Mouse (Mus musculus) B cell, adult 67 days (primary cell): Measurements from ENCODE around the gene S100a10. TPM values are rescaled to one million over a fixed set of nuclear protein-coding genes. Genes with fewer than 3 reads are reported as not detected.

Source experiments
- total RNA-seq, 2 experiments: library from RNA; stranded (reverse); gene quantifications; 4 replicates each; pipeline ENCODE4 v1.2.4; 2023

The S100a10 gene
- 100 to 1,000 TPM; 194 to 222 TPM for total RNA-seq

GRCm38 (mm10) chr3:93554981-93555877 lies at the start of gene S100a10:
Gene S100a10, plus strand, starts transcription at chr3:93555080.

GRCm38 (mm10) chr3:93520330-93521193 lies 34.3 kb upstream of the S100a10 start, which contains the start of gene S100a11:
Gene S100a11, plus strand, starts transcription at chr3:93520488.

Other genes with a start within 250 kb of the S100a10 start
- gene Hrnr, start 235.3 kb upstream of the S100a10 start, total RNA-seq = not detected
- gene Rptn, start 161.4 kb upstream of the S100a10 start, total RNA-seq = not detected
- gene Tchh, start 112.8 kb upstream of the S100a10 start, total RNA-seq = not detected
- gene Tchhl1, start 86.3 kb upstream of the S100a10 start, total RNA-seq = not detected
- 100 to 1,000 TPM; 232 to 245 TPM for gene S100a11, start 34.6 kb upstream of the S100a10 start, total RNA-seq
- not detected for gene Tdpoz2, start 97.6 kb downstream of the S100a10 start, total RNA-seq
- gene Tdpoz1, start 121.2 kb downstream of the S100a10 start, total RNA-seq = not detected
- gene Gm37596, start 138.0 kb downstream of the S100a10 start, total RNA-seq = not detected
- gene Gm5773, start 217.9 kb downstream of the S100a10 start, total RNA-seq = not detected
- not detected for gene Tdpoz4, start 241.3 kb downstream of the S100a10 start, total RNA-seq